Mouse (Mus musculus): ENCODE results near the gene Gm4907.
"Not testable (repeated sequence)": the region's sequence is repeated elsewhere in the genome, so short reads cannot be mapped to it uniquely, and the experiment has no call there.

Gene Gm4907

GRCm38 (mm10) chrX:23882253-23882652 lies at the start of gene Gm4907:
Gene Gm4907 (plus strand): TSS chrX:23882553.
- DNase-seq: not testable (repeated sequence)

DNA sequence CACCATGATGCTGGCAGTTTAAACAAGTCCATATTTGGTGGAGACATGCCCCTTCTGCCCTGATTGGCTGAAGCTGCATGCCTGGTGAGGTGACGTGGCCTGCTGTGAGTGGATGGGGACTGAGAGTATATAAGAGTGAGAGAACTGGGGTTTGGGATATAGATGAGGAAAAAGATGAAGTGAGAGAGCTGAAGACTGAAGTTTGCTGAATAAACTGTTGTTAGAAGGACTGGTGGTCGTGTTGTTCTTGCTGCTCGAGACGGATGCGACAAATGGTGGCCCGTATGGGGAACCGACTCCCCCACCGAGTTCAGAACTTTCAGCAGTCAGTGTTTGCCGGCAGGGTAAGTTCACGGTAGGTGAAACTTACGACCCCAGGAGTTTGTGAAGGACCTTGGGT lies 48.6 kb upstream of the Gm4907 start:
- not testable (repeated sequence) for DNase-seq

- no peak for DNase-seq
These were observed 41.4 kb upstream of the Gm4907 start for GRCm38 (mm10) chrX:23840921-23841320.

GRCm38 (mm10) chrX:23954161-23954560 lies 71.8 kb downstream of the Gm4907 start:
- no peak for DNase-seq
